In genomic region chr14:55105386-55105785, GRCm38 (mm10) we compare ENCODE assay signal across 8 mouse cellular contexts. TPM values are rescaled to one million over a fixed set of nuclear protein-coding genes. Genes with fewer than 3 reads are reported as not detected.
DNase-seq lines count a peak whose midpoint lies in the region; ATAC-seq and TF ChIP-seq lines count a peak whose summit lies in the region.

No protein-coding gene starts in this region.

- H3K9me3 ChIP-seq in heart, embryonic 11.5 days (replicated peaks; ENCODE audit: control insufficient read depth, low read length): no peaks in the 10 kb centered on the region
- no peaks in the 10 kb centered on the region for H3K9me3 ChIP-seq in G1E (replicated peaks)
- H3K9me3 ChIP-seq in hindbrain, embryonic 13.5 days: no peaks in the 10 kb centered on the region
- no peaks in the 10 kb centered on the region for H3K9me3 ChIP-seq in midbrain, embryonic 14.5 days (ENCODE audit: control insufficient read depth, low read length)

- no peaks in the 10 kb centered on the region for H3K36me3 ChIP-seq in heart, embryonic 11.5 days (ENCODE audit: control insufficient read depth, insufficient read depth, low read length)
- peaks cover 50% of the 10 kb centered on the region for H3K36me3 ChIP-seq in G1E (replicated peaks)
- H3K36me3 ChIP-seq in hindbrain, embryonic 13.5 days: peaks cover 3% of the 10 kb centered on the region; the same call in 1 of the 2 replicates
- peaks cover 4% of the 10 kb centered on the region; the same call in 1 of the 2 replicates for H3K36me3 ChIP-seq in midbrain, embryonic 14.5 days (ENCODE audit: control insufficient read depth, insufficient read depth, low read length)

- no peak for TF ChIP-seq CTCF in G1E (IDR thresholded peaks at IDR 0.05; ENCODE audit: low read depth, low read length)

- intact Hi-C loops in heart, postnatal 10 days (cut with DNase I): no loop called here

- DNase-seq in heart, postnatal 10 days: no peak
- no peak for DNase-seq in G1E (ENCODE audit: low spot score)
- peak; percentile 37 for DNase-seq in midbrain, embryonic 14.5 days
- no peak for DNase-seq in gastrocnemius, adult 18-20 months (ENCODE audit: low spot score)
- no peak for DNase-seq in frontal cortex, postnatal 36 days (ENCODE audit: low spot score in 2 of 2)
- no peak for DNase-seq in cerebellum, adult 8-10 months

- H3K27me3 ChIP-seq in heart, embryonic 11.5 days (ENCODE audit: control insufficient read depth, insufficient read depth, low read length): peaks cover 24% of the 10 kb centered on the region
- peaks cover 21% of the 10 kb centered on the region for H3K27me3 ChIP-seq in G1E (ENCODE audit: insufficient read depth, low read length)
- H3K27me3 ChIP-seq in hindbrain, embryonic 13.5 days: peaks cover 13% of the 10 kb centered on the region; the same call in 1 of the 2 replicates
- H3K27me3 ChIP-seq in midbrain, embryonic 14.5 days (ENCODE audit: control insufficient read depth, insufficient read depth, low read length): no peaks in the 10 kb centered on the region

- H3K4me2 ChIP-seq in heart, embryonic 11.5 days: peak overlapping the region; percentile 98
- H3K4me2 ChIP-seq in hindbrain, embryonic 13.5 days: peak overlapping the region; percentile 95
- peak overlapping the region; percentile 89 for H3K4me2 ChIP-seq in midbrain, embryonic 14.5 days (ENCODE audit: low read length)

- H3K4me1 ChIP-seq in heart, embryonic 11.5 days (ENCODE audit: control insufficient read depth, insufficient read depth, low read length): peaks cover 8% of the 10 kb centered on the region
- H3K4me1 ChIP-seq in G1E (ENCODE audit: insufficient read depth, low read depth, low read length): peaks cover 62% of the 10 kb centered on the region
- H3K4me1 ChIP-seq in hindbrain, embryonic 13.5 days (replicated peaks): peaks cover 53% of the 10 kb centered on the region
- peaks cover 36% of the 10 kb centered on the region for H3K4me1 ChIP-seq in midbrain, embryonic 14.5 days (ENCODE audit: control insufficient read depth, insufficient read depth, low read length)

- 6% methylated on average over 7 of the region's 7 CpGs for WGBS in heart, embryonic 11.5 days (ENCODE audit: insufficient replicate concordance)
- 7% methylated on average over 7 of the region's 7 CpGs for WGBS in hindbrain, embryonic 13.5 days
- WGBS in midbrain, embryonic 14.5 days: 7% methylated on average over 7 of the region's 7 CpGs

- ATAC-seq in heart, embryonic 11.5 days (replicated peaks; ENCODE audit: insufficient number of reproducible peaks, low FRiP score, low TSS enrichment): no peak
- ATAC-seq in G1E (ENCODE audit: extremely low read depth, insufficient number of reproducible peaks, low FRiP score, poor library complexity, severe bottlenecking): no peak
- ATAC-seq in hindbrain, embryonic 13.5 days (ENCODE audit: low FRiP score): no peak
- no peak for ATAC-seq in midbrain, embryonic 14.5 days (ENCODE audit: low FRiP score, low TSS enrichment)

- peak overlapping the region; percentile 56 for H3K4me3 ChIP-seq in heart, embryonic 11.5 days (ENCODE audit: low read depth, low read length)
- H3K4me3 ChIP-seq in G1E (ENCODE audit: low read depth, low read length): peak overlapping the region; percentile 75
- H3K4me3 ChIP-seq in hindbrain, embryonic 13.5 days: peak overlapping the region; percentile 46
- H3K4me3 ChIP-seq in midbrain, embryonic 14.5 days (replicated peaks; ENCODE audit: low read depth, low read length): peak overlapping the region; percentile 41

- peak overlapping the region; percentile 72; the same call in 1 of the 2 replicates for H3K9ac ChIP-seq in heart, embryonic 11.5 days (ENCODE audit: low read depth, low read length)
- peak overlapping the region; percentile 81 for H3K9ac ChIP-seq in hindbrain, embryonic 13.5 days
- peak overlapping the region; percentile 65 for H3K9ac ChIP-seq in midbrain, embryonic 14.5 days (replicated peaks; ENCODE audit: low read length)

- no peak overlapping the region for H3K27ac ChIP-seq in heart, embryonic 11.5 days (ENCODE audit: low read depth, low read length)
- H3K27ac ChIP-seq in hindbrain, embryonic 13.5 days: no peak overlapping the region
- H3K27ac ChIP-seq in midbrain, embryonic 14.5 days (replicated peaks; ENCODE audit: low read depth, low read length): no peak overlapping the region

RNA-seq across cellular contexts. Expression of gene Ap1g2, which starts 1.0 kb away (rescaled TPM):
- 9.1 and 11.4 TPM in 2 replicates for polyA plus RNA-seq in heart, embryonic 11.5 days (2014; fragmentation: Nextera tagmentation; extraction: Ambion mirVana)
- total RNA-seq in heart, postnatal 10 days (2021): 1 to 10 TPM; 5.5 to 5.7 TPM
- total RNA-seq in G1E (2014; fragmentation: Nextera tagmentation) (45.8 and 47.8 TPM in 2 replicates), G1E (2017) (17.1 and 31.8 TPM in 2 replicates)
- 16.0 and 21.8 TPM in 2 replicates for polyA plus RNA-seq in G1E (2012)
- 6.5 and 6.6 TPM in 2 replicates for polyA plus RNA-seq in hindbrain, embryonic 13.5 days (2015; fragmentation: Nextera tagmentation; extraction: Ambion mirVana)
- polyA plus RNA-seq in midbrain, embryonic 14.5 days (2014; fragmentation: Nextera tagmentation; extraction: Ambion mirVana): 6.8 and 7.6 TPM in 2 replicates
- total RNA-seq in gastrocnemius, adult 18-20 months (2021): 1 to 10 TPM; 4.2 to 4.9 TPM

RNA-seq across cellular contexts. Expression of gene Thtpa, which starts 10.8 kb away (rescaled TPM):
- 12.4 and 15.1 TPM in 2 replicates for polyA plus RNA-seq in heart, embryonic 11.5 days (2014; fragmentation: Nextera tagmentation; extraction: Ambion mirVana)
- total RNA-seq in heart, postnatal 10 days (2021): 10 to 100 TPM; 11.3 to 13.8 TPM
- total RNA-seq in G1E (2014; fragmentation: Nextera tagmentation) (15.2 and 17.1 TPM in 2 replicates), G1E (2017) (16.3 and 17.2 TPM in 2 replicates)
- 2.6 and 3.7 TPM in 2 replicates for polyA plus RNA-seq in G1E (2012)
- 29.8 and 30.7 TPM in 2 replicates for polyA plus RNA-seq in hindbrain, embryonic 13.5 days (2015; fragmentation: Nextera tagmentation; extraction: Ambion mirVana)
- 27.9 and 33.7 TPM in 2 replicates for polyA plus RNA-seq in midbrain, embryonic 14.5 days (2014; fragmentation: Nextera tagmentation; extraction: Ambion mirVana)
- total RNA-seq in gastrocnemius, adult 18-20 months (2021): 10 to 100 TPM; 12.1 to 14.8 TPM

RNA-seq across cellular contexts. Expression of gene Jph4, which starts 11.3 kb away (rescaled TPM):
- 0.31 and 0.59 TPM in 2 replicates for polyA plus RNA-seq in heart, embryonic 11.5 days (2014; fragmentation: Nextera tagmentation; extraction: Ambion mirVana)
- under 1 TPM; 0.12 to 0.15 TPM for total RNA-seq in heart, postnatal 10 days (2021)
- total RNA-seq in G1E (2014; fragmentation: Nextera tagmentation) (not detected in 2 replicates), G1E (2017) (0.06 and 0.11 TPM in 2 replicates)
- polyA plus RNA-seq in G1E (2012): not detected in 2 replicates
- polyA plus RNA-seq in hindbrain, embryonic 13.5 days (2015; fragmentation: Nextera tagmentation; extraction: Ambion mirVana): 22.2 and 22.6 TPM in 2 replicates
- 31.1 and 38.9 TPM in 2 replicates for polyA plus RNA-seq in midbrain, embryonic 14.5 days (2014; fragmentation: Nextera tagmentation; extraction: Ambion mirVana)
- under 1 TPM; 0.07 to 0.11 TPM for total RNA-seq in gastrocnemius, adult 18-20 months (2021)

RNA-seq across cellular contexts. Expression of gene Zfhx2, which starts 13.3 kb away (rescaled TPM):
- 2.9 and 3.1 TPM in 2 replicates for polyA plus RNA-seq in heart, embryonic 11.5 days (2014; fragmentation: Nextera tagmentation; extraction: Ambion mirVana)
- 1 to 10 TPM; 2.2 to 3.4 TPM for total RNA-seq in heart, postnatal 10 days (2021)
- 7.9 and 8.6 TPM in 2 replicates for total RNA-seq in G1E (2014; fragmentation: Nextera tagmentation)
- total RNA-seq in G1E (2017): 1.5 and 1.9 TPM in 2 replicates
- 2.8 and 2.9 TPM in 2 replicates for polyA plus RNA-seq in G1E (2012)
- 29.4 and 31.9 TPM in 2 replicates for polyA plus RNA-seq in hindbrain, embryonic 13.5 days (2015; fragmentation: Nextera tagmentation; extraction: Ambion mirVana)
- 24.9 and 28.4 TPM in 2 replicates for polyA plus RNA-seq in midbrain, embryonic 14.5 days (2014; fragmentation: Nextera tagmentation; extraction: Ambion mirVana)
- total RNA-seq in gastrocnemius, adult 18-20 months (2021): 1 to 10 TPM; 4.9 to 5.6 TPM

Comparison
In these comparisons a context has a peak if more than half of its experiments do, and no peak if none do; other contexts are left out.
1. RNA of gene Jph4, which starts 11.3 kb away (polyA plus RNA-seq): 31.1 to 38.9 TPM in midbrain, embryonic 14.5 days and 22.2 to 22.6 TPM in hindbrain, embryonic 13.5 days; 0.31 to 0.59 TPM in heart, embryonic 11.5 days and not detected in G1E; every median in the first group is over 10 times any median in the second.
2. Peak in every context shown above with its lines, with median percentiles within 50 percentile points of each other: H3K4me2 ChIP-seq, H3K4me3 ChIP-seq and H3K9ac ChIP-seq.